Mouse (Mus musculus) liver, embryonic 15.5 days (tissue): ENCODE data around the gene Thbd. TPM values are rescaled to one million over a fixed set of nuclear protein-coding genes. Genes with fewer than 3 reads are reported as not detected.

Experiments used
- ATAC-seq: fragments of 200-750 bp; cut with Nextera tagmentation; 2 replicates; pipeline ENCODE4 v1.8.0; 2017; ENCODE audit warnings: moderate number of reproducible peaks, mild to moderate bottlenecking, moderate library complexity; ENCODE audit not compliant: insufficient read depth
- H3K27ac ChIP-seq: fragments of 300-500 bp; sonication (generic); replicated peaks from 2 replicates; pipeline ENCODE4 v1.5.1; 2015; ENCODE audit warnings: mild to moderate bottlenecking, inconsistent platforms
- H3K27me3 ChIP-seq: fragments of 300-500 bp; sonication (generic); 2 replicates; pipeline ENCODE4 v1.6.1; 2015; ENCODE audit warnings: mild to moderate bottlenecking, inconsistent platforms
- H3K36me3 ChIP-seq: fragments of 300-500 bp; sonication (generic); replicated peaks from 2 replicates; pipeline ENCODE4 v1.6.1; 2015; ENCODE audit warnings: moderate library complexity, mild to moderate bottlenecking, inconsistent platforms
- H3K4me1 ChIP-seq: fragments of 300-500 bp; sonication (generic); replicated peaks from 2 replicates; pipeline ENCODE4 v1.6.1; 2015; ENCODE audit warnings: inconsistent platforms
- H3K4me2 ChIP-seq: fragments of 300-500 bp; sonication (generic); 2 replicates; pipeline ENCODE4 v1.6.1; 2015; ENCODE audit warnings: moderate library complexity, mild to moderate bottlenecking, inconsistent platforms
- H3K4me3 ChIP-seq: fragments of 300-500 bp; sonication (generic); replicated peaks from 2 replicates; pipeline ENCODE4 v1.5.1; 2015; ENCODE audit warnings: mild to moderate bottlenecking, inconsistent platforms
- H3K9ac ChIP-seq: fragments of 300-500 bp; sonication (generic); 2 replicates; pipeline ENCODE4 v1.6.1; 2015; ENCODE audit warnings: moderate library complexity, mild to moderate bottlenecking, inconsistent platforms
- H3K9me3 ChIP-seq: fragments of 300-500 bp; sonication (generic); replicated peaks from 2 replicates; pipeline ENCODE4 v1.6.1; 2016; ENCODE audit warnings: inconsistent platforms
- WGBS: fragments of 180-500 bp; shearing (Covaris S2); methylation state at CpG from one replicate; pipeline ENCODE4 v1.1.7; 2015; ENCODE audit warnings: mixed read lengths; ENCODE audit not compliant: insufficient replicate concordance; 5-methylcytosine and 5-hydroxymethylcytosine counted together
- polyA plus RNA-seq: library from polyadenylated mRNA; unstranded; fragments of >200 nt; fragmentation: Nextera tagmentation; extraction: Ambion mirVana; gene quantifications from 2 replicates; pipeline ENCODE4 v1.2.1, GENCODE M21; 2015

The Thbd gene
- polyA plus RNA-seq, 1 experiment from 2014 or later, result 1.3 TPM

- H3K36me3 ChIP-seq, result no peaks in the 10 kb centered on the region
- no peaks in the 10 kb centered on the region for H3K27me3 ChIP-seq
- ATAC-seq, result no peak
- 40% methylated on average over 1 of the region's 1 CpGs for WGBS
- no peaks in the 10 kb centered on the region for H3K9me3 ChIP-seq
- H3K4me2 ChIP-seq, result no peak overlapping the region
- H3K27ac ChIP-seq, result no peak overlapping the region
- H3K9ac ChIP-seq, result no peak overlapping the region
- H3K4me1 ChIP-seq, result no peaks in the 10 kb centered on the region
- H3K4me3 ChIP-seq, result no peak overlapping the region
Observed at GRCm38 (mm10) chr2:148421706-148422105, 13.7 kb upstream of the Thbd start.

- WGBS, result 31% methylated on average over 1 of the region's 1 CpGs
- Histone ChIP-seq H3K27ac (no peak overlapping the region), H3K4me2 (no peak overlapping the region), H3K27me3 (no peaks in the 10 kb centered on the region), H3K9me3 (no peaks in the 10 kb centered on the region), H3K36me3 (no peaks in the 10 kb centered on the region), H3K9ac (no peak overlapping the region), H3K4me3 (no peak overlapping the region), H3K4me1 (no peaks in the 10 kb centered on the region)
- ATAC-seq, result no peak
Observed at GRCm38 (mm10) chr2:148421112-148421511, 13.1 kb upstream of the Thbd start.

- Histone ChIP-seq H3K36me3 (no peaks in the 10 kb centered on the region), H3K4me3 (no peak overlapping the region), H3K9ac (no peak overlapping the region), H3K9me3 (no peaks in the 10 kb centered on the region), H3K27me3 (no peaks in the 10 kb centered on the region), H3K4me1 (no peaks in the 10 kb centered on the region), H3K4me2 (no peak overlapping the region), H3K27ac (no peak overlapping the region)
- ATAC-seq, result no peak
- 72% methylated on average over 2 of the region's 2 CpGs for WGBS
Observed at GRCm38 (mm10) chr2:148419776-148420175, 11.8 kb upstream of the Thbd start.

GRCm38 (mm10) chr2:148419151-148419550 lies 11.2 kb upstream of the Thbd start:
- Histone ChIP-seq H3K4me1 (no peaks in the 10 kb centered on the region), H3K27me3 (no peaks in the 10 kb centered on the region), H3K9ac (no peak overlapping the region), H3K4me3 (no peak overlapping the region), H3K4me2 (no peak overlapping the region), H3K27ac (no peak overlapping the region), H3K36me3 (no peaks in the 10 kb centered on the region), H3K9me3 (no peaks in the 10 kb centered on the region)
- WGBS, result 57% methylated on average over 3 of the region's 3 CpGs
- ATAC-seq, result no peak

- 57% methylated on average over 1 of the region's 1 CpGs for WGBS
- Histone ChIP-seq H3K36me3 (no peaks in the 10 kb centered on the region), H3K27ac (no peak overlapping the region), H3K9me3 (no peaks in the 10 kb centered on the region), H3K4me1 (peaks cover 24% of the 10 kb centered on the region), H3K27me3 (peaks cover 34% of the 10 kb centered on the region), H3K9ac (no peak overlapping the region), H3K4me2 (no peak overlapping the region), H3K4me3 (no peak overlapping the region)
- no peak for ATAC-seq
Observed at GRCm38 (mm10) chr2:148409821-148410220, 1.8 kb upstream of the Thbd start.

- 4% methylated on average over 9 of the region's 9 CpGs for WGBS
- no peaks in the 10 kb centered on the region for H3K9me3 ChIP-seq
- peak overlapping the region; percentile 61; the same call in 1 of the 2 replicates for H3K4me2 ChIP-seq
- H3K4me3 ChIP-seq, result no peak overlapping the region
- peaks cover 36% of the 10 kb centered on the region for H3K27me3 ChIP-seq
- ATAC-seq, result peak; percentile 65
- peaks cover 24% of the 10 kb centered on the region for H3K4me1 ChIP-seq
- H3K9ac ChIP-seq, result no peak overlapping the region
- no peaks in the 10 kb centered on the region for H3K36me3 ChIP-seq
- no peak overlapping the region for H3K27ac ChIP-seq
Observed at GRCm38 (mm10) chr2:148409141-148409540, 1.2 kb upstream of the Thbd start.

GRCm38 (mm10) chr2:148408761-148409120 lies 753 bp upstream of the Thbd start:
- no peaks in the 10 kb centered on the region for H3K36me3 ChIP-seq
- H3K4me1 ChIP-seq, result peaks cover 24% of the 10 kb centered on the region
- no peak for ATAC-seq
- H3K27ac ChIP-seq, result no peak overlapping the region; the same call in 1 of the 2 replicates
- no peaks in the 10 kb centered on the region for H3K9me3 ChIP-seq
- no peak overlapping the region for H3K9ac ChIP-seq
- H3K4me3 ChIP-seq, result no peak overlapping the region
- WGBS, result 10% methylated on average over 6 of the region's 6 CpGs
- peak overlapping the region; percentile 61 for H3K4me2 ChIP-seq
- H3K27me3 ChIP-seq, result peaks cover 36% of the 10 kb centered on the region

- no peaks in the 10 kb centered on the region for H3K9me3 ChIP-seq
- H3K4me2 ChIP-seq, result peak overlapping the region; percentile 61
- H3K9ac ChIP-seq, result peak overlapping the region; percentile 21; the same call in 1 of the 2 replicates
- ATAC-seq, result peak; percentile 19; the same call in 1 of the 2 replicates
- H3K27me3 ChIP-seq, result peaks cover 36% of the 10 kb centered on the region
- H3K4me1 ChIP-seq, result peaks cover 24% of the 10 kb centered on the region
- 0 out of 2 replicates have a peak overlapping the region, but pooled peaks have one; percentile 24 for H3K27ac ChIP-seq
- no peaks in the 10 kb centered on the region for H3K36me3 ChIP-seq
- H3K4me3 ChIP-seq, result peak overlapping the region; percentile 43
- 3% methylated on average over 55 of the region's 55 CpGs for WGBS
Observed at GRCm38 (mm10) chr2:148406971-148407869, 768 bp downstream of the Thbd start.

GRCm38 (mm10) chr2:148406160-148406970 lies 1.6 kb downstream of the Thbd start:
- peak overlapping the region; percentile 61 for H3K4me2 ChIP-seq
- H3K4me3 ChIP-seq, result peak overlapping the region; percentile 43
- no peaks in the 10 kb centered on the region for H3K36me3 ChIP-seq
- H3K9ac ChIP-seq, result no peak overlapping the region
- no peaks in the 10 kb centered on the region for H3K9me3 ChIP-seq
- WGBS, result 9% methylated on average over 34 of the region's 34 CpGs
- no peak overlapping the region for H3K27ac ChIP-seq
- H3K4me1 ChIP-seq, result peaks cover 24% of the 10 kb centered on the region
- no peak for ATAC-seq
- H3K27me3 ChIP-seq, result peaks cover 36% of the 10 kb centered on the region

GRCm38 (mm10) chr2:148404906-148405305 lies 3.1 kb downstream of the Thbd start:
- Histone ChIP-seq H3K9ac (no peak overlapping the region), H3K4me2 (no peak overlapping the region), H3K27ac (no peak overlapping the region), H3K36me3 (no peaks in the 10 kb centered on the region), H3K9me3 (no peaks in the 10 kb centered on the region), H3K4me1 (peaks cover 24% of the 10 kb centered on the region), H3K4me3 (no peak overlapping the region), H3K27me3 (peaks cover 36% of the 10 kb centered on the region)
- WGBS, result 54% methylated on average over 5 of the region's 5 CpGs
- no peak for ATAC-seq

- Histone ChIP-seq H3K4me2 (no peak overlapping the region), H3K9ac (no peak overlapping the region), H3K9me3 (no peaks in the 10 kb centered on the region), H3K4me3 (no peak overlapping the region), H3K36me3 (no peaks in the 10 kb centered on the region), H3K27ac (no peak overlapping the region), H3K27me3 (peaks cover 26% of the 10 kb centered on the region), H3K4me1 (peaks cover 8% of the 10 kb centered on the region)
- 50% methylated on average over 1 of the region's 1 CpGs for WGBS
- no peak for ATAC-seq
Observed at GRCm38 (mm10) chr2:148402227-148402626, 5.8 kb downstream of the Thbd start.
